Mouse (Mus musculus) large intestine, adult 2 months (tissue): ENCODE measurements around the gene Pank2. TPM values are rescaled to one million over a fixed set of nuclear protein-coding genes. Genes with fewer than 3 reads are reported as not detected.
"Not testable (repeated sequence)": the region's sequence is repeated elsewhere in the genome, so short reads cannot be mapped to it uniquely, and the experiment has no call there.

Experiments
- DNase-seq: peaks from one replicate; pipeline ENCODE4 v3.0.0-alpha.2; 2012; ENCODE audit warnings: low read depth, low spot score
- WGBS: fragments of 180-500 bp; shearing (Covaris S2); methylation state at CpG from one replicate; pipeline ENCODE4 v1.1.7; 2018; 5-methylcytosine and 5-hydroxymethylcytosine counted together
- polyA plus RNA-seq: library from polyadenylated mRNA; depleted of rRNA; stranded (reverse); fragments of >200 nt; gene quantifications from 2 replicates; pipeline ENCODE4 v1.2.3, GENCODE M21; 2012; rRNA removed

Pank2 gene
- polyA plus RNA-seq, 1 experiment, result 16.7 TPM

DNA sequence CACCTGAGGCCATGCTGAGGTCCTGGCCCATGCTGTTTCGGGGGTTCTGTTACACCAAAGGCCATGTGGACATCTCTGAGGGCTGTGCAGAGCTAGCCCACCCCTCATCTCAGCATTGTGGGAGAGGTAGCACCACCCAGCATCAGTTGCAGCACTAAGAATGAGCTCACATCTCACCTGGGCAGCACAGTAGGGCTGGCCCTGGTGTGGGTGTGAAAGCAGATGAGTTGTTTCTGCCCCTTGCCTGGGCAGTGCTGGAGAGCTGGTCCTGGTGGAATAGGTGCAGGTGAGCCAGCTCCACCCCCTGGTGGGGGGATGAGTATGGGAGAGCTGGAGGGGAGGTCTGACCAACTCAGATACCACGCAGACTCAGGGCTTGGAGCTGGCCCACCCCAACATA lies 53.9 kb downstream of the Pank2 start:
- 86% methylated on average over 2 of the region's 2 CpGs for WGBS
- no peak for DNase-seq

DNA sequence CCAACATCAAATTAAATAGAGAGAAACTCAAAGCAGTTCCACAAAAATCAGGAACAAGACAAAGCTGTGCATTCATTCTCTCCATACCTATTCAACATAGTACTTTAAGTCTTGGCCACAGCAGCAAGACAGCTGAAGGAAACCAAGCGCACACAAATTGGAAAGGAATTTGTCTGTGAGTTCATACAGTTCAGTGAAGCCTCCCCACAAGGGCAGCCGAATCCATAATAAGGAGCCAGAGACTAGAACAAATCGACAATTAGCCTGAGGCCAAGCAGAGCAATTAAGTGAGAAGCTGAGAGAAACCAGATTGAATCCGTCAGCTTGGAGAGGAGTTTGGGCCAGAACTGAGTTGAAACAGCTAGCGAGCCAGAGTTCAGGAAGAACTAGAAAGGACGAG lies 57.1 kb downstream of the Pank2 start:
- 91% methylated on average over 6 of the region's 6 CpGs for WGBS
- DNase-seq, result no peak

DNA sequence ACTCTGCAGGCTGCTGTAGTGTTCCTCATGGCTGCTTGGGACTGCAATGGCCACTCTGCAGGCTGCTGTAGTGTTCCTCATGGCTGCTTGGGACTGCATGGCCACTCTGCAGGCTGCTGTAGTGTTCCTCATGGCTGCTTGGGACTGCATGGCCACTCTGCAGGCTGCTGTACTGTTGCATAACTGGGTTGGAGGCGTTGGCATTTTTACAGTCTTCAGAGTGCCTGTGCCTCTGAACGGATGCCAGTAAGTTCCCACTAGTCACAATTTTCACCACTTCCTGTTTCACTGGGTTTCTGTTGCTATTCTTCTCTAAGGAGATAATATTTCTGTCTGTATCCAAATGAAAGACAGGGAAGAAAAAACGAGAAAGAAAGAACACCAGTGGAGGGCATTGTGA lies 58.9 kb downstream of the Pank2 start:
- DNase-seq, result not testable (repeated sequence)
- 10% methylated on average over 3 of the region's 3 CpGs for WGBS

DNA sequence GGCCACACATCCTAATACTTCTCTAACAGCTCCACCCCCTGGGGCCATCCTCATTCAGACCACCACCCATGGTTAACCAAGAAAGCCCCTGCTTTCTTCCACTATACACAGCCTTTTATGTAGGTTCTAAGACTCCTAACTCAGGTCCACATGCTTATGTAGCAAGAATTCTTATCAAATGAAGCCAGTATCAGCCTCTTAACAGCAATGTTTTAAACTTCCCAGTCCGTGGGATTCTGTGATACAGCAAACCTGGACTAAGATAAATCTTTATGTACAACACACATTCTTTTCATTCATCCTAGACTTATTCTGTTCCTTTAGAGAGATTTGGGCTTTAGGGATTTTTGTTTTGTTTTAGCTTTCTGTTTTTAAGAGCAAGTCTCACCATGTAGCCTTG lies 61.4 kb downstream of the Pank2 start:
- 88% methylated on average over 1 of the region's 1 CpGs for WGBS
- DNase-seq, result no peak

DNA sequence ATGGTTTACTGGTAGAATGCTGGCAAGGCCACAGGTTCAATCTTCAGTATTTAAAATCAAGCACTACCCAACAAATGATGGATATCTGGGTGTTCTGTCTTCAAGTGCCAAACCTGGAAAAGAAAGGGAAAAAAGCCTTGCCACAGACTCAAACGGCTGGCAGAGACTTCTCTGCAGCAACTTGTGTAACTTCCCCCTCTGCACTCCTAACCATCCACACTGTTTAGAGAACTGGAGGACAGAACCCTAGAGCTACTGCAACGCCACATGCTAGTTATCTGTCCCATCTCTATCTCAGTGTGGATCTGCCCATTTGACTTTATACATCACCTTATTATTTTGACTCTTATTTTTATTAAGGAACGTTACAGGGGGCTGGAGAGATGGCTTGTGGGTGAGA lies 63.7 kb downstream of the Pank2 start:
- DNase-seq, result no peak
- WGBS, result 56% methylated on average over 3 of the region's 3 CpGs

DNA sequence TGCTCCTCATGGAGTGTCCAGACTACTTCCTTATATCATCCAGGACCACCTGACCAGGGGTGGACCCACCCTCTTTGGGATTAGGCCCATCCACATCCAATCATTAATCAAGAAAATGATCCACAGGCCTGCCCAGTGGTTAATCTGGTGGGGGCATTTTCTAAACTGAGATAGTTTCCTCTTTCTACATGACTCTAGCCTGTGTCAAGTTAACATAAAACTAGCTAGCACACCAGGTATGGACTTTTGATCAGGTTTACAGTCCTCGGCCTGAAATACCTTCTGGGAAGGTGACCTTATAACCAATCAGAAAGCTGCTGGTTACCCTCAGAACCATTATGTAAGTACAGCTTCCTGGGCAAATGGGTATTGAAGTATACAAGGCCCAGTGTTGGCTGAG lies 66.7 kb downstream of the Pank2 start:
- no peak for DNase-seq
- WGBS, result 82% methylated on average over 1 of the region's 1 CpGs

DNA sequence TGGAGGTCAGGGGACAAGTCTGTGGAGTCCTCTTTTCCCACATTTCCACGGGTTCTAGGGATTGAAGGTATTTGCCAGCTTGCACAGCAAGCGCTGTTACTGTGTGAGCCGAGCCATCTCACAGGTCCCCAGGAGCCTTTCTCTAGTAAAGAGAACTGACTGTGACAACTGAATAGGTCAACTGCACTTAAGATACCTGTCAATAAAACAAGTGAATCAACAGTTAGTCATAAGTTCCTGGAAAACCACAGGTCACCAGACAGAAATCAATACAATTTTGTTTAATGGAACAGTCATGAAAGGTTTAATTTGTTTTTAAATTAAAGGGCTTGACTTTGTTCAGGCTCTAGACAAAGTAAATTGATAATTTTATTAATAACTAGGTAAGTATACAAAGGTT lies 68.3 kb downstream of the Pank2 start:
- 82% methylated on average over 3 of the region's 3 CpGs for WGBS
- no peak for DNase-seq

DNA sequence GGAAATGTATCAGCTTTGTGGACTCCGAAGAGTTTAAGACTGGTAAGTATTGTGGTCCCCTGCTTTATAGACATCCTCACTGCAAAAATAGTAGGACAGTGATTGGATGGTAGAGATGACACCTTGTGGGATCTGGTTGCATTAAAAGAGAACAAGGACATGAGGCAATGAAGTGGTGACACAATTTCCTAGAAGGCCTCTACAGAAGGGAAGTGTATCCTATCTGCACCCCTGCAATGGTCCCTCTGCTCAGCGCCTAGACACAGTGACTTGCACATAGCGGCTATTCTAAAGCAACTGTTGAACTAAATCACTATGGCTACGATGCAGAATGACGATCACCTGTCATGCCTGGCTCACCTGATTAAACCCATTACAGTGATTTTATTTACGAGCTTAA lies 75.3 kb downstream of the Pank2 start:
- no peak for DNase-seq
- WGBS, result 78% methylated on average over 6 of the region's 6 CpGs

DNA sequence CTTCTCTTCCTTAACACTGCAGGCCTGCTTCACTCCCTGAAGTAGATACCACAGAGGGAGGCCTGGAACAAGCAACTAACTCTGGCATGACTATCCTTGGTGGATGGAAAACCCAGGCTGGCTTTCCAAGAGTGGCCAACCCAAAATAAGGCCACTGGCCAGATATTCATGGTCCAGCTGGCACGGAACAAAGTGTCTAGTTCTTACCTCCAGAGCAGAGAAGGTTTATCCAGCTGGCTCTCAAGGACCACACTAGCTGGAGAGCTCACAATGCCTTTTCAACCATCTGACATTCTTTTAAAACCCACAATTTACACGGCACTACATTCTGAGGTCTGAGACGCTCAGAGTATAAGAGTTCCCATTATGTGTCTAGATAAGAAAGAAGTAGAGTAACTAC lies 82.2 kb downstream of the Pank2 start:
- no peak for DNase-seq
- WGBS, result 80% methylated on average over 3 of the region's 3 CpGs

DNA sequence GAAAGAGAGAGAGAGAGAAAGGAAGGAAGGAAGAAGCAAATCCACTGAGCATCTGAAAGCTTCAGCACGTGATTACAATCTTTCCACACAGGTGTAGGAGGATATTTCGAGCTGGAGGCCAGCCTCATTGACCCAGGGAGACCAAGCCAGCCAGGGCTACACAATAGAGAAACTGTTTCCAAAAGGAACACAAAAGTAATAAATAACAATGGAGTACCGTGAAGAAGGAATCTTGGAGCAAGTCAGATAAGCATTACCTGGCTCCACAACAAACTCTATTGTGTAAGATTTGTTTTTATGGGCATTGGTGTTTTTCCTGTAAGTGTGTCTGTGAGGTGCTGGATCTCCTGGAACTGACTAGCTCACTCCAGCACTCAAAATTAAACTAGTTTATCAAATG lies 83.3 kb downstream of the Pank2 start:
- DNase-seq, result no peak
- 31% methylated on average over 3 of the region's 3 CpGs for WGBS

Other genes starting within 250 kb of the Pank2 start
- 13.6 and 15.4 TPM in 2 replicates for gene Gfra4, start 219.4 kb upstream of the Pank2 start, polyA plus RNA-seq
- gene Adam33, start 198.7 kb upstream of the Pank2 start, polyA plus RNA-seq, result 16.3 and 22.0 TPM in 2 replicates
- gene Siglec1, start 175.7 kb upstream of the Pank2 start, polyA plus RNA-seq, result 1.2 and 3.0 TPM in 2 replicates
- 2.0 and 3.2 TPM in 2 replicates for gene Hspa12b, start 135.2 kb upstream of the Pank2 start, polyA plus RNA-seq
- not detected in 2 replicates for gene Gm11037, start 129.0 kb upstream of the Pank2 start, polyA plus RNA-seq
- 59.4 and 63.8 TPM in 2 replicates for gene 1700037H04Rik, start 102.4 kb upstream of the Pank2 start, polyA plus RNA-seq
- gene Cenpb, start 82.4 kb upstream of the Pank2 start, polyA plus RNA-seq, result 48.3 and 64.6 TPM in 2 replicates
- 35.6 and 37.3 TPM in 2 replicates for gene Cdc25b, start 75.5 kb upstream of the Pank2 start, polyA plus RNA-seq
- 7.6 and 9.2 TPM in 2 replicates for gene Spef1, start 75.2 kb upstream of the Pank2 start, polyA plus RNA-seq
- gene Ap5s1, start 55.4 kb upstream of the Pank2 start, polyA plus RNA-seq, result 66.7 and 70.3 TPM in 2 replicates
- gene Mavs, start 28.4 kb upstream of the Pank2 start, polyA plus RNA-seq, result 66.1 and 99.3 TPM in 2 replicates
- 2.9 and 5.8 TPM in 2 replicates for gene Rnf24, start 90.4 kb downstream of the Pank2 start, polyA plus RNA-seq
- gene Smox, start 229.0 kb downstream of the Pank2 start, polyA plus RNA-seq, result 35.6 and 39.6 TPM in 2 replicates